Mouse (Mus musculus) lung, postnatal 0 days (tissue): ENCODE data around the gene Fkbp8. TPM values are rescaled to one million over a fixed set of nuclear protein-coding genes. Genes with fewer than 3 reads are reported as not detected.
"Not testable (repeated sequence)": the region's sequence is repeated elsewhere in the genome, so short reads cannot be mapped to it uniquely, and the experiment has no call there.

Experiments
- ATAC-seq: fragments of 200-750 bp; cut with Nextera tagmentation; 2 replicates; pipeline ENCODE4 v1.8.0; 2017; ENCODE audit warnings: moderate library complexity
- DNase-seq: peaks from one replicate; pipeline ENCODE4 v3.0.0-alpha.2; 2016; ENCODE audit warnings: low spot score
- H3K27ac ChIP-seq: fragments of 300-500 bp; sonication (generic); 2 replicates; pipeline ENCODE4 v1.5.1; 2014; ENCODE audit warnings: antibody characterized with exemption, mild to moderate bottlenecking, low read length, mixed read lengths
- H3K27me3 ChIP-seq: fragments of 300-500 bp; sonication (generic); replicated peaks from 2 replicates; pipeline ENCODE4 v1.6.1; 2014; ENCODE audit warnings: low read length, mixed read lengths; ENCODE audit not compliant: insufficient read depth
- H3K36me3 ChIP-seq: fragments of 300-500 bp; sonication (generic); 2 replicates; pipeline ENCODE4 v1.6.1; 2014; ENCODE audit warnings: low read length, mixed read lengths; ENCODE audit not compliant: insufficient read depth
- H3K4me1 ChIP-seq: fragments of 300-500 bp; sonication (generic); 2 replicates; pipeline ENCODE4 v1.6.1; 2014; ENCODE audit warnings: antibody characterized with exemption, low read depth, low read length, mixed read lengths; ENCODE audit not compliant: insufficient read depth
- H3K4me2 ChIP-seq: fragments of 300-500 bp; sonication (generic); replicated peaks from 2 replicates; pipeline ENCODE4 v1.6.1; 2014; ENCODE audit warnings: low read depth, mild to moderate bottlenecking, low read length, moderate library complexity, mixed read lengths
- H3K4me3 ChIP-seq: fragments of 300-500 bp; sonication (generic); 2 replicates; pipeline ENCODE4 v1.5.1; 2014; ENCODE audit warnings: low read depth, low read length
- H3K9ac ChIP-seq: fragments of 300-500 bp; sonication (generic); replicated peaks from 2 replicates; pipeline ENCODE4 v1.6.1; 2014; ENCODE audit warnings: low read depth, mild to moderate bottlenecking
- H3K9me3 ChIP-seq: fragments of 300-500 bp; sonication (generic); 2 replicates; pipeline ENCODE4 v1.6.1; 2016; ENCODE audit warnings: low read length, mixed read lengths
- CTCF ChIP-seq: IDR thresholded peaks from 2 replicates; pipeline ENCODE4 v1.5.1; 2016; ENCODE audit warnings: antibody characterized with exemption, mild to moderate bottlenecking
- EP300 ChIP-seq: IDR thresholded peaks from 2 replicates; pipeline ENCODE4 v1.6.1; 2016; ENCODE audit warnings: antibody characterized with exemption, mild to moderate bottlenecking, control low read depth
- WGBS: fragments of 180-500 bp; shearing (Covaris S2); extraction: QIAGEN DNeasy Blood & Tissue Kit; methylation state at CpG from one replicate; pipeline ENCODE4 v1.1.7; 2014; 5-methylcytosine and 5-hydroxymethylcytosine counted together
- polyA plus RNA-seq: library from polyadenylated mRNA; unstranded; fragments of >200 nt; fragmentation: Nextera tagmentation; extraction: Ambion mirVana; gene quantifications from 2 replicates; pipeline ENCODE4 v1.2.1, GENCODE M21; 2015

Fkbp8 gene
- polyA plus RNA-seq, 1 experiment from 2014 or later = 222 TPM

DNA sequence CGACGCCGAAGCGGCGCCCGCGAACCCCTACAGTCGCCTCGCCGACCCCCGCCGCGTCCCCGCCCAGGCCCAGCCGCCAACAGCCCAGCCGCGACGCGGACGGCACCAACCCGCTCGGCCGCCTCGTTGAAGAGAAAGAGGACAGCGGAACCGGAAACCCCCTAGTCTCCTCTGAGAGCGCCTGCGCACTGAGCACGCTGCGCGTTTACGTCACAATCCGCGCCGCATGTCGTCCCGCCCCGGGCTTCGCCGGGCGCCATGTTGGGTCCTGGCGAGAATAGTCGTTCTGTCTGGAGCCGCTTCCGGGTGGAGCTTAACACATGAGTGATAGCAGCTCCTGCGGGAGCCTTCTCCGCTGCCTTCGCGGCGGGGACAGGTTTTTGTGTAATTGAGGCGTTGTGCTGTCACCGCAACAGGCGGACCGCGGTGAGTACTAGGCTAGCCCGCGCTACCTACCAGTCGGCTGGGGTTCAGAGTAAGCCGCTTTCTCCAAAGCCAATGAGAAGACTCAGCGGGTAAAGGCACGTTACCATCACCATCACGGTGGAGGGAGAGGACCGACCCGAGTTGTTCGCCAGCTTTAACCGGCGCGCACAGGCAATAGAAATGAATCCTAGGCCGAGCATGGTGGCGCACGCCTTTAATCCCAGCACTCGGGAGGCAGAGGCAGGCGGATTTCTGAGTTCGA is 17.2 kb upstream of the Fkbp8 start, which contains the start of gene Uba52:
TSS of gene Uba52 (minus strand) at position 574 of the 688 bp plus-strand sequence.
- peaks cover 11% of the 10 kb centered on the region; the same call in 1 of the 2 replicates for H3K36me3 ChIP-seq
- H3K4me3 ChIP-seq = peak within 1 kb of the TSS; percentile 86
- whole genome bisulfite sequencing = under 1% methylated on average over 70 of the region's 74 CpGs
- TF ChIP-seq CTCF (no peak), EP300 (peak; percentile 27; the same call in 1 of the 2 replicates)
- H3K27ac ChIP-seq = peak within 1 kb of the TSS; percentile 93
- ATAC-seq (peak; percentile 88), DNase-seq (peak; percentile 99)
- peak within 1 kb of the TSS; percentile 82 for H3K4me2 ChIP-seq
- no peaks in the 10 kb centered on the region for H3K27me3 ChIP-seq
- peaks cover 19% of the 10 kb centered on the region; the same call in 1 of the 2 replicates for H3K4me1 ChIP-seq
- H3K9ac ChIP-seq = peak within 1 kb of the TSS; percentile 93
- no peaks in the 10 kb centered on the region for H3K9me3 ChIP-seq

DNA sequence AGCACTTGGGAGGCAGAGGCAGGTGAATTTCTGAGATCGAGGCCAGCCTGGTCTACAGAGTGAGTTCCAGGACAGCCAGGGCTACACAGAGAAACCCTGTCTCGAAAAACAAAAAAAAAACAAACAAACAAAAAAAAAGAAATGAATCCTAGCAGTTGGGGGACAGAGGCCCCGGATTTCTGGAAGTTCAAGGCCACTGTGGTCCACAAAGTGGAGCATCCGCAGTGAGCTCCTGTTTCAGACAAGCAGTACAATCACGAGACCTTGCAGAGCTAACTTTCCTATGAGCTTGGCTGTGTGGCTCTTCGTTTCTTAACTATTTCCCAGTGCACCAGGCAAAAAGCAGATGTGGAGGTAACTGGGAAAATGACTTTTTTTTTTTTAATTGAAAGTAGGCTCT is 16.4 kb upstream of the Fkbp8 start:
- peak overlapping the region; percentile 86; the same call in 1 of the 2 replicates for H3K4me3 ChIP-seq
- H3K27ac ChIP-seq, DNase-seq, H3K9me3 ChIP-seq, H3K27me3 ChIP-seq, ATAC-seq: not testable (repeated sequence)
- WGBS = 80% methylated on average over 6 of the region's 6 CpGs
- peak overlapping the region; percentile 82 for H3K4me2 ChIP-seq
- peak overlapping the region; percentile 93; the same call in 1 of the 2 replicates for H3K9ac ChIP-seq
- H3K4me1 ChIP-seq = peaks cover 13% of the 10 kb centered on the region; the same call in 1 of the 2 replicates
- H3K36me3 ChIP-seq = peaks cover 11% of the 10 kb centered on the region; the same call in 1 of the 2 replicates

DNA sequence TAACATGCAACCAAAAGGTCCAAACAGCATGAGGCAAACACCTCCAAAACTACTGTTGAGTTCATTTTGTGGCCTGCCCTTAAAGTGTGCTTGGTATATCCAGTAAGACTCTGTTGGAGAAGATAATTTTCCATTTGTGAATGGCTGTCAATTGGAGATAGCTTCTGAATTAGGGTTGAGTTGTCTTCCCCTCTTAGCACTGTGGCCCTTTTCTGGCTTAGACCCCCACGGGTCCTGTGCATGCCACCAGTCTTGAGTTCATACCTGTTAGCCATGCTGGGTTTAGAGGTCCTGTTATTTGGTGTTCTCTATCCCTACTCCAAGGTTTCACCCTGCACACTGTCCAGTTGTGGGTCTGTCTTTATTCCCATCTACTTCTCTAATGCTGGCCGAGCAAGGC is 15.8 kb upstream of the Fkbp8 start:
- no peak overlapping the region for H3K27ac ChIP-seq
- H3K27me3 ChIP-seq = no peaks in the 10 kb centered on the region
- H3K9ac ChIP-seq = no peak overlapping the region
- TF ChIP-seq CTCF = no peak
- no peak for TF ChIP-seq EP300
- H3K4me1 ChIP-seq = peaks cover 13% of the 10 kb centered on the region; the same call in 1 of the 2 replicates
- ATAC-seq (no peak), DNase-seq (no peak)
- no peak overlapping the region for H3K4me3 ChIP-seq
- H3K36me3 ChIP-seq = peaks cover 11% of the 10 kb centered on the region; the same call in 1 of the 2 replicates
- no peak overlapping the region for H3K4me2 ChIP-seq
- no peaks in the 10 kb centered on the region for H3K9me3 ChIP-seq
- 100% methylated on average over 2 of the region's 2 CpGs for WGBS

DNA sequence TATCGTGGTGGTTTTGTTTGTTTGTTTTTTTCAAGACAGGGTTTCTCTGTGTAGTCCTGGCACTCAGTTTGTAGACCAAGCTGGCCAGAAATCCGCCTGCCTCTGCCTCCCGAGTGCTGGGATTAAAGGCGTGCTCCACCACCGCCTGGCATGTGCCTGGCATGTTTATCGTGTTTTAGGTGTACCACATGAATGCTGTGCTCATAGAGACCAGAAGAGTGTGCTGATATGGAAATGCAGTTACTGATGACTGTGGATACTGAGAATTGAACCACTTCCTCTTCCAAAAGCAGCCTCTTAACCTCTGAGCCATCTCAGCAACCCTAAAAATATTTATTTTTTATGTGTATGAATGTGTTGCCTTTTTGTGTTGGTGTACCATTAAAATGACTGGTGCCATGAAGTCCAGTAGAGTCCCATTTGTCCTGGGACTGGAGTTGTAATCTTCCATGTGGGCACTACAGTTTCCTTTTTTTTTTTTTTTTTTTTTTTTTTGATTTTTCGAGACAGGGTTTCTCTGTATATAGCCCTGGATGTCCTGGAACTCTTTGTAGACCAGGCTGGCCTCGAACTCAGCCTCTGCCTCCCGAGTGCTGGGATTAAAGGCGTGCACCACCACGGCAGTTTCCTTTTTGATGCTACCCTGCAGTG is 15.1 kb upstream of the Fkbp8 start:
- TF ChIP-seq CTCF (no peak), EP300 (no peak)
- WGBS = 84% methylated on average over 11 of the region's 11 CpGs
- Histone ChIP-seq H3K9ac (no peak overlapping the region), H3K4me1 (peaks cover 13% of the 10 kb centered on the region; the same call in 1 of the 2 replicates), H3K4me2 (no peak overlapping the region), H3K4me3 (no peak overlapping the region), H3K27ac (no peak overlapping the region), H3K9me3 (no peaks in the 10 kb centered on the region), H3K36me3 (peaks cover 11% of the 10 kb centered on the region; the same call in 1 of the 2 replicates), H3K27me3 (no peaks in the 10 kb centered on the region)
- ATAC-seq (no peak), DNase-seq (no peak)

DNA sequence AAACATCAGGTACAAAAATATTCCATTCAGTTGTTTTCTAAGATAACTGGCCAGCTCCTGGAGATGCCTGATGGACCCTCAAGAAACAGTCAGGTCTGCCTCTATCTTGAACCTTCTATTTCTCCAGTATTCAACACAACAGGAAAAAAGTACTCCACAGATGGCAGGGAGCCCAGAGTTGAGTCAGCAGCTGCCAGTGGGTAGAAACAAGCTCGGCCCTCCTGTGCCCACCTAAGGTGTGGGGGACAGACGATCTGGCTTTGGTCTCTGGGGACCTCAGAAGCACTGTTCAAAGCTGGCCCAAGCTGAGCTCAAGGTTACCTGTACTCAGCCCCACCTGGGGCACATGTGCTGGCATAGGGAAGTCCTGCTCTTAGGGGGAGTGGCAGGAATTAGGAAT is 14.1 kb upstream of the Fkbp8 start:
- no peaks in the 10 kb centered on the region for H3K9me3 ChIP-seq
- H3K4me2 ChIP-seq = no peak overlapping the region
- H3K27me3 ChIP-seq = no peaks in the 10 kb centered on the region
- peak overlapping the region; percentile 38; the same call in 1 of the 2 replicates for H3K27ac ChIP-seq
- peak; percentile 43 for DNase-seq
- 0 out of 2 replicates have a peak, but pooled peaks cover 4% of the 10 kb centered on the region for H3K36me3 ChIP-seq
- TF ChIP-seq CTCF = no peak
- no peak for TF ChIP-seq EP300
- peaks cover 13% of the 10 kb centered on the region; the same call in 1 of the 2 replicates for H3K4me1 ChIP-seq
- ATAC-seq = no peak
- H3K9ac ChIP-seq = no peak overlapping the region
- H3K4me3 ChIP-seq = no peak overlapping the region
- WGBS = 29% methylated on average over 2 of the region's 2 CpGs

DNA sequence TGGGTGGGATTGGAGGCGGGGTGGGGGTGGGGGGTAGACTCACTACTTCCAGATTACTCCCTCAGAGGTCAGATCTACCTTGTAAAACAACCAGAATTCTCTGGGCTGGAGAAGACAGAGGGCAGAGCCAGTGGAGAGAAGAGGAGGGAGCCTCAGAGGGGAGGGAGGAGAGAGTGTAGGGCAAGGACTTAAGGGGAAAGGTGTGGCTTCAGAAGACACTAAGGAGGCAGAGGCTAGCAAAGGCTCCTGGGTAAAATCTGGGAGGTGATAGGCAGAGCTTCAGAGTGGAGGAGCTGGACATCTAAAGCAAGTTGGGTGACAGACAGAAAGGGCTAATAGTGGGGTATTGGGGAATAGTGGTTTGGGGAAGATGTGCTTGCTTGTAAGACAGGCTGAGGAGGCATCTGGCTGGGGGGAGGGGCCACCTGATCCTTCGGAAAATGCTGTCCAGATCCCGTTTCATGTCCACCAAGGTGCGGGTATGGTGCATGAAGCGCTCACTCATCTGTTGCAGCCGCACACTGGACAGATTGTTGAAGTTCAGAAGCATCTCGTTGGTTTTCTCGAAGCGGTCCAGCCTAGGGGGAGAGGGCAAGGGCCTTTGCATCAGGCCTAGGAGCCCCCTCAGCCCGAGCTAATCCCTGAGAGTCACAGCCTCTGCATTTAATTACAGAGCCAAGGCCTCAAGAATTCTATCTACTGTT is 9.4 kb upstream of the Fkbp8 start:
- Histone ChIP-seq H3K9me3 (no peaks in the 10 kb centered on the region), H3K4me2 (no peak overlapping the region), H3K36me3 (0 out of 2 replicates have a peak, but pooled peaks cover 4% of the 10 kb centered on the region), H3K9ac (no peak overlapping the region), H3K27me3 (no peaks in the 10 kb centered on the region), H3K4me3 (no peak overlapping the region), H3K27ac (no peak overlapping the region), H3K4me1 (no peaks in the 10 kb centered on the region)
- no peak for ATAC-seq
- DNase-seq = no peak
- no peak for TF ChIP-seq CTCF
- TF ChIP-seq EP300 = no peak
- 79% methylated on average over 10 of the region's 10 CpGs for WGBS
